13 mouse cellular contexts compared by ENCODE assay signal in the genomic region with DNA sequence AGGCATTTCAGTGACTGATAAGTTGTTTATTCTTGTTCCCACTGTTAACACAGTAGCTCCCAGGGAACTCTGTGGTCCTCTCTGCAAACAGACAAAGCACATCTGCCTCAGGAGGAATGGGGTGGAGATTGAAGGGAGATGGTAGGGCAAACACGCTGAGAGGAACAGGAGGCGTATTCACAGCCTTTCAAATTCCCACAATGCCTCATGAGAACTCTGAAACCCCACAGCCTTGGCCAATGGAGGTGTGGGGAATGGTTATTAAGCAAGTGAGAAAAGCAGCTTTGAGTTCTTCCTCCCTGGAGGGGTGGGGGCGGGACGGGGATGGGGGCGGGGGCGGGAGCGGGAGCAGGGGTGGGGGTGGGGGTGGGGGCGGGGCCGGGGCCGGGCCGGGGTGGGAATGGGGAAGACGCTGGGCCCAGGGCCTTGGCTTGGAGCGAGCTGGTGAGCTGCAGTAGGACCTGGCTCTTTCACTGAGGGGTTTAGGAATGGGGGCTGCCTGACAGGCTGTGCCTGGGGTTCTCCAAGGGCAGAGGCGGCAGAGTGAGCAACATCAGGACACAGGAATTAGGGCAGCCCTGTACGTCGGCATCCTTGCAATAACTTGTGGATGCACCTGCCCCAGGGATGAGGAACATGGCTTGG. TPM values are rescaled to one million over a fixed set of nuclear protein-coding genes. Genes with fewer than 3 reads are reported as not detected.
DNase-seq lines count a peak whose midpoint lies in the region; ATAC-seq and TF ChIP-seq lines count a peak whose summit lies in the region.
"Had no signal": no experiment of that assay in that cellular context is flagged by ENCODE, and none has a peak within 500 bp of the region (broad histone marks: within the 10 kb centered on the region; RNA-seq: fewer than 3 reads in every experiment).

No protein-coding gene starts in this region.

- TF ChIP-seq POLR2A in thymus, adult 2 months (IDR thresholded peaks at IDR 0.05; ENCODE audit: control insufficient read depth, extremely low read depth, insufficient read depth, low read length, poor library complexity) = no peak

- peaks cover 38% of the 10 kb centered on the region for H3K4me1 ChIP-seq in hindbrain, embryonic 10.5 days (replicated peaks)
- H3K4me1 ChIP-seq in hindbrain, embryonic 13.5 days (replicated peaks) = peaks cover 29% of the 10 kb centered on the region
- peaks cover 16% of the 10 kb centered on the region for H3K4me1 ChIP-seq in neural tube, embryonic 12.5 days
- H3K4me1 ChIP-seq in neural tube, embryonic 15.5 days = peaks cover 10% of the 10 kb centered on the region
- peaks cover 32% of the 10 kb centered on the region for H3K4me1 ChIP-seq in forebrain, embryonic 13.5 days
- peaks cover 25% of the 10 kb centered on the region for H3K4me1 ChIP-seq in midbrain, embryonic 13.5 days (replicated peaks)
- H3K4me1 ChIP-seq in thymus, adult 2 months (replicated peaks; ENCODE audit: control insufficient read depth, insufficient read depth, low read length) = no peaks in the 10 kb centered on the region
- H3K4me1 ChIP-seq: heart, embryonic 13.5 days had no signal

- TF ChIP-seq CTCF in thymus, adult 2 months (IDR thresholded peaks at IDR 0.05; ENCODE audit: borderline replicate concordance, control insufficient read depth, extremely low read depth, insufficient read depth, low read length, poor library complexity) = no peak

- H3K9me3 ChIP-seq in hindbrain, embryonic 10.5 days = peaks cover 5% of the 10 kb centered on the region; the same call in 1 of the 2 replicates
- no peaks in the 10 kb centered on the region for H3K9me3 ChIP-seq in hindbrain, embryonic 13.5 days
- no peaks in the 10 kb centered on the region for H3K9me3 ChIP-seq in neural tube, embryonic 12.5 days
- H3K9me3 ChIP-seq in neural tube, embryonic 15.5 days (replicated peaks) = no peaks in the 10 kb centered on the region
- H3K9me3 ChIP-seq in forebrain, embryonic 13.5 days (replicated peaks) = no peaks in the 10 kb centered on the region
- H3K9me3 ChIP-seq in midbrain, embryonic 13.5 days = no peaks in the 10 kb centered on the region

- H3K9ac ChIP-seq in hindbrain, embryonic 13.5 days = no peak overlapping the region
- no peak overlapping the region for H3K9ac ChIP-seq in neural tube, embryonic 12.5 days
- H3K9ac ChIP-seq in neural tube, embryonic 15.5 days (replicated peaks) = no peak overlapping the region
- 0 out of 2 replicates have a peak overlapping the region, but pooled peaks have one; percentile 12 for H3K9ac ChIP-seq in forebrain, embryonic 13.5 days
- no peak overlapping the region for H3K9ac ChIP-seq in midbrain, embryonic 13.5 days (replicated peaks)
- H3K9ac ChIP-seq: heart, embryonic 13.5 days had no signal

- peak overlapping the region; percentile 26; the same call in 1 of the 2 replicates for H3K4me3 ChIP-seq in hindbrain, embryonic 10.5 days
- H3K4me3 ChIP-seq in hindbrain, embryonic 13.5 days = no peak overlapping the region
- no peak overlapping the region for H3K4me3 ChIP-seq in neural tube, embryonic 12.5 days
- H3K4me3 ChIP-seq in neural tube, embryonic 15.5 days (replicated peaks) = no peak overlapping the region
- H3K4me3 ChIP-seq in forebrain, embryonic 13.5 days = no peak overlapping the region
- H3K4me3 ChIP-seq in midbrain, embryonic 13.5 days (replicated peaks) = no peak overlapping the region
- H3K4me3 ChIP-seq in thymus, adult 2 months (ENCODE audit: control insufficient read depth, insufficient read depth, low read length) = no peak overlapping the region
- H3K4me3 ChIP-seq: heart, embryonic 13.5 days had no signal

- DNase-seq in hindbrain, embryonic 10.5 days (ENCODE audit: low spot score) = peak; percentile 66
- no peak for DNase-seq in thymus, adult 2 months
- no peak for DNase-seq in layer of hippocampus, postnatal 36 days
- DNase-seq: cerebellum, postnatal 36 days; kidney, adult 2 months had no signal

- H3K4me2 ChIP-seq in hindbrain, embryonic 13.5 days = no peak overlapping the region
- H3K4me2 ChIP-seq in neural tube, embryonic 12.5 days (replicated peaks) = peak overlapping the region; percentile 44
- H3K4me2 ChIP-seq in neural tube, embryonic 15.5 days = no peak overlapping the region
- H3K4me2 ChIP-seq in forebrain, embryonic 13.5 days = peak overlapping the region; percentile 30
- H3K4me2 ChIP-seq in midbrain, embryonic 13.5 days (replicated peaks) = 0 out of 2 replicates have a peak overlapping the region, but pooled peaks have one; percentile 25
- H3K4me2 ChIP-seq: heart, embryonic 13.5 days had no signal

- H3K27me3 ChIP-seq in hindbrain, embryonic 10.5 days (ENCODE audit: insufficient read depth, poor library complexity, severe bottlenecking) = peaks cover 5% of the 10 kb centered on the region
- H3K27me3 ChIP-seq in hindbrain, embryonic 13.5 days = peaks cover 7% of the 10 kb centered on the region
- H3K27me3 ChIP-seq in neural tube, embryonic 12.5 days (replicated peaks) = no peaks in the 10 kb centered on the region
- H3K27me3 ChIP-seq in neural tube, embryonic 15.5 days (replicated peaks) = no peaks in the 10 kb centered on the region; the same call in 1 of the 2 replicates
- H3K27me3 ChIP-seq in forebrain, embryonic 13.5 days = no peaks in the 10 kb centered on the region
- H3K27me3 ChIP-seq in midbrain, embryonic 13.5 days = no peaks in the 10 kb centered on the region
- no peaks in the 10 kb centered on the region for H3K27me3 ChIP-seq in thymus, adult 2 months (ENCODE audit: control insufficient read depth, insufficient read depth, low read length)
- H3K27me3 ChIP-seq: Patski had no signal

- peak overlapping the region; percentile 90 for H3K27ac ChIP-seq in hindbrain, embryonic 10.5 days
- no peak overlapping the region for H3K27ac ChIP-seq in hindbrain, embryonic 13.5 days
- H3K27ac ChIP-seq in neural tube, embryonic 12.5 days = peak overlapping the region; percentile 54
- no peak overlapping the region for H3K27ac ChIP-seq in neural tube, embryonic 15.5 days (replicated peaks)
- H3K27ac ChIP-seq in forebrain, embryonic 13.5 days = peak overlapping the region; percentile 57
- H3K27ac ChIP-seq in midbrain, embryonic 13.5 days = peak overlapping the region; percentile 47; the same call in 1 of the 2 replicates
- H3K27ac ChIP-seq in thymus, adult 2 months (ENCODE audit: control insufficient read depth, insufficient read depth, low read length) = no peak overlapping the region
- H3K27ac ChIP-seq: heart, embryonic 13.5 days had no signal

- no peak for ATAC-seq in hindbrain, embryonic 13.5 days (ENCODE audit: low FRiP score)
- peak; percentile 62 for ATAC-seq in neural tube, embryonic 12.5 days (ENCODE audit: low FRiP score, low read depth)
- no peak for ATAC-seq in neural tube, embryonic 15.5 days (ENCODE audit: low FRiP score)
- ATAC-seq in forebrain, embryonic 13.5 days = peak; percentile 57; the same call in 1 of the 2 replicates
- ATAC-seq in midbrain, embryonic 13.5 days = peak; percentile 41; the same call in 1 of the 2 replicates
- ATAC-seq: Patski had no signal

- H3K36me3 ChIP-seq in hindbrain, embryonic 10.5 days = no peaks in the 10 kb centered on the region
- H3K36me3 ChIP-seq in hindbrain, embryonic 13.5 days = no peaks in the 10 kb centered on the region
- H3K36me3 ChIP-seq in neural tube, embryonic 12.5 days = no peaks in the 10 kb centered on the region
- H3K36me3 ChIP-seq in neural tube, embryonic 15.5 days = no peaks in the 10 kb centered on the region
- H3K36me3 ChIP-seq in forebrain, embryonic 13.5 days (ENCODE audit: poor library complexity, severe bottlenecking) = no peaks in the 10 kb centered on the region
- no peaks in the 10 kb centered on the region for H3K36me3 ChIP-seq in midbrain, embryonic 13.5 days
- H3K36me3 ChIP-seq in thymus, adult 2 months (ENCODE audit: control insufficient read depth, insufficient read depth, low read length) = no peaks in the 10 kb centered on the region
- H3K36me3 ChIP-seq: heart, embryonic 13.5 days had no signal

- 10% methylated on average over 13 of the region's 16 CpGs for WGBS in hindbrain, embryonic 10.5 days
- WGBS in hindbrain, embryonic 13.5 days = 16% methylated on average over 7 of the region's 16 CpGs
- WGBS in neural tube, embryonic 12.5 days = 9% methylated on average over 12 of the region's 16 CpGs
- 17% methylated on average over 8 of the region's 16 CpGs for WGBS in neural tube, embryonic 15.5 days
- WGBS in forebrain, embryonic 13.5 days = 12% methylated on average over 7 of the region's 16 CpGs
- WGBS in midbrain, embryonic 13.5 days = 18% methylated on average over 8 of the region's 16 CpGs
- 45% methylated on average over 9 of the region's 16 CpGs for WGBS in thymus, adult 2 months

RNA-seq across cellular contexts. Expression of a gene that starts 25.4 kb away (rescaled TPM):
- 0.41 and 0.47 TPM in 2 replicates for polyA plus RNA-seq in hindbrain, embryonic 10.5 days (2016; fragmentation: Nextera tagmentation; extraction: Ambion mirVana)
- polyA plus RNA-seq in hindbrain, embryonic 13.5 days (2015; fragmentation: Nextera tagmentation; extraction: Ambion mirVana) = 0.47 and 0.61 TPM in 2 replicates
- polyA plus RNA-seq in neural tube, embryonic 12.5 days (2016; fragmentation: Nextera tagmentation; extraction: Ambion mirVana) = 0.04 TPM in 1 of 2 replicates, not detected in the other
- 0.08 and 0.80 TPM in 2 replicates for polyA plus RNA-seq in neural tube, embryonic 15.5 days (2015; fragmentation: Nextera tagmentation; extraction: Ambion mirVana)
- 0.33 and 0.34 TPM in 2 replicates for polyA plus RNA-seq in forebrain, embryonic 13.5 days (2015; fragmentation: Nextera tagmentation; extraction: Ambion mirVana)
- polyA plus RNA-seq in midbrain, embryonic 13.5 days (2015; fragmentation: Nextera tagmentation; extraction: Ambion mirVana) = 0.46 and 0.58 TPM in 2 replicates
- polyA plus RNA-seq in thymus, adult 2 months (2012; rRNA removed) = 6.3 and 8.2 TPM in 2 replicates
- 1 to 10 TPM; 8.7 to 9.9 TPM for total RNA-seq in layer of hippocampus, postnatal 36 days (2021)
- total RNA-seq: megakaryocyte-erythroid progenitor cell, adult 5-6 weeks had no signal

Comparison
In these comparisons a context has a peak if more than half of its experiments do, and no peak if none do; other contexts are left out.
1. H3K27ac ChIP-seq: peak in hindbrain, embryonic 10.5 days (single experiment), neural tube, embryonic 12.5 days (single experiment), forebrain, embryonic 13.5 days (single experiment) and midbrain, embryonic 13.5 days (single experiment); none in hindbrain, embryonic 13.5 days (single experiment), neural tube, embryonic 15.5 days (single experiment) and thymus, adult 2 months (single experiment).
2. ATAC-seq: peak in neural tube, embryonic 12.5 days (single experiment), forebrain, embryonic 13.5 days (single experiment) and midbrain, embryonic 13.5 days (single experiment); none in hindbrain, embryonic 13.5 days (single experiment) and neural tube, embryonic 15.5 days (single experiment).
3. H3K4me2 ChIP-seq: peak in neural tube, embryonic 12.5 days (single experiment), forebrain, embryonic 13.5 days (single experiment) and midbrain, embryonic 13.5 days (single experiment); none in hindbrain, embryonic 13.5 days (single experiment) and neural tube, embryonic 15.5 days (single experiment).